Mouse (Mus musculus) embryonic stem cell, embryonic (primary cell): ENCODE results near the gene Pid1.
"Not testable (repeated sequence)": the region's sequence is repeated elsewhere in the genome, so short reads cannot be mapped to it uniquely, and the experiment has no call there.

Experiments used
- CTCF ChIA-PET, 4 experiments: fragments of 300-600 bp in 2 of 4; fragments of 350-600 bp in 2 of 4; sonication (Branson Sonifier 250); formaldehyde crosslinking; loops; one replicate each; lab custom pipeline; 2022; ENCODE audit warnings: inconsistent platforms in 2 of 4; lab: Charles Lee
- POLR2A ChIA-PET, 4 experiments: fragments of 300-600 bp in 2 of 4; fragments of 350-600 bp in 2 of 4; sonication (Branson Sonifier 250); formaldehyde crosslinking; loops; one replicate each; lab custom pipeline; 2022; ENCODE audit warnings: antibody characterized with exemption in 4 of 4, inconsistent platforms in 1 of 4; lab: Charles Lee

Gene Pid1

GRCm38 (mm10) chr1:84362709-84363617 is 1.0 kb downstream of the Pid1 start:
- CTCF ChIA-PET = no interaction called here
- POLR2A ChIA-PET = interaction anchor here in 1 of 4 experiments (0.9 kb wide), 1 partner anchor 17 kb away, joined by 3 read pairs; no protein-coding TSS in a partner anchor

DNA sequence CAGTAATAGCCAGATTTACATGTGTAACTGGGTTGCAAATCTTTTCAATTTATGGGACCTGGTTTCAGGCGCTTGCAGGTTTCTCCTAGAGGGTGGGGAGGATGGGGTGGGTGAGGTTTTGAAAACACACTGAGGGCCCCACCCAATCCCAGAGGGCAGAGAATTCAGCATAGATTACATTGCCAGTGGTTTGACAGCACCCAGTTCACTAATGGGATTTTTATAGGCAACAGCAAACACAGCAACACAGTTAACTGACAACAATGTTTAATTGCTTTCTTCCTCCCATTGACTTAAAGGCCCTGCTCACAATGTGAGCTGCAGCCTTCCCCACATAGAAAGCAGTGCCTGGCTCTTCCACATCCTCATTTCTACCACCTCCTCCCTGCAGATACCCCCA is 1.8 kb downstream of the Pid1 start:
- POLR2A ChIA-PET = no interaction called here
- CTCF ChIA-PET = no interaction called here

DNA sequence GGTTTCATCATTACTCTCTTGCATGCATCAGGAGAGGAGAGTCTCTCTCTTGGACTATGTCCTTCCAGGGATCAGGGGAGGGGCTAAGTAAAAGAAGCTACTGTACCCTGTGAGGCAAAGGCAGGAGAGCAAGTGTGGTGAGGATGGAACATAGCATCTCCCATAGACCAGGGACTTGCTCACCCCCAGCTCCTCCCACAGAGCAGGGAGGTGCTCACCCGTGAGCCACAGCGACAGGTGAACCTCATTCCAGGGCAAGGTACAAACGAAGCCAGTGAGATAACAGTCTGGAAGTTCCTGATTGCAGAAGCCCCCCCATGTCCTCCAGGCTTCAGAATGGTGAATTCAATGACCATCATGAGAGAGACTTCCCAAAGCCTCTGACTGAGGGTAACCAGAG is 2.6 kb downstream of the Pid1 start:
- ChIA-PET POLR2A (no interaction called here), CTCF (no interaction called here)

GRCm38 (mm10) chr1:84359611-84360500 is 4.1 kb downstream of the Pid1 start:
- ChIA-PET CTCF (no interaction called here), POLR2A (no interaction called here)

DNA sequence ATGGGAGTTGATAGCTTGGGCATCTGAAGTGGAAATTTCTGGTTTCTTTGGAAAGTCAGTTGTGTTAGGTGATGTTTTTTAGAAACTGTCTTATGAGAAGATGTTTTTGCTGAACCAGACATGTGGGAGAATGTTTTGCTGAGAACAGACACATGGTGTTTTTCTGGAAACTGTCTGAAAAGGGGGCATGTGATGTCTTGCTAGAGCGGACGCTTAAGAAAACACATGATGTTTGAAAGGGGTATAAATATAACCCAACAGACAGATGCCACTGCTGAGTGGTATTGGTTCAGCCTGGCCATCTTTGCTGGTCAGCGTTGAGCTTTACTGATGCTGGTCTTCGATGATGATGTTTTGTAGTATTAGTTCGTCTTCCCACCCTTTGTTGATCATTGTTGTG is 6.8 kb downstream of the Pid1 start:
- ChIA-PET POLR2A (no interaction called here), CTCF (no interaction called here)

- POLR2A ChIA-PET = no interaction called here
- CTCF ChIA-PET = no interaction called here
Observed at GRCm38 (mm10) chr1:84350262-84350661, 13.7 kb downstream of the Pid1 start.

- ChIA-PET POLR2A (no interaction called here), CTCF (interaction anchor here in 1 of 4 experiments (0.6 kb wide), 1 partner anchor 575 kb away, joined by 3 read pairs; no protein-coding TSS in a partner anchor)
Observed at GRCm38 (mm10) chr1:84347796-84348476, 16.0 kb downstream of the Pid1 start.

GRCm38 (mm10) chr1:84332797-84333196 is 31.2 kb downstream of the Pid1 start:
- CTCF ChIA-PET = interaction anchor here in 1 of 4 experiments (0.7 kb wide), 1 partner anchor 162 kb away, joined by 4 read pairs; no protein-coding TSS in a partner anchor

DNA sequence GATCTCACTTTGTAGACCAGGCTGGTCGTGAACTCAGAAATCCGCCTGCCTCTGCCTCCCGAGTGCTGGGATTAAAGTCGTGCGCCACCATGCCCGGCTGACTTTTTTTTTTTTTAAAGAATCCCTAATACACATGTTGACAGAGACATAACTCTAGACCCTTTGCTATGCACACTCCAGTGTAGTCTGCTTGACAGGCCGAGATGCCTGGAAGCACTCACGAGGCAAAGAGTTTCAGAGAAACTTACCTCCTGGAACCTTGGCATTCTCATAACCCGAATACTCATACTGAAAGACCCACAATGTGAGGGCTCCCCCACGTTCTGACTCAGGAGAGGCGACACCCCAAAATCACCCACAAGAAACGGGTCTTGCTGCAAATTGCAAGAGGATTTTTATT is 32.1 kb downstream of the Pid1 start:
- CTCF ChIA-PET = not testable (repeated sequence)
- POLR2A ChIA-PET = interaction anchor here in 1 of 4 experiments (1.2 to 1.9 kb wide), 3 partner anchors 75 to 540 kb away, joined by 3 to 5 read pairs (median 3); no protein-coding TSS in a partner anchor

More at GRCm38 (mm10) chr1:84332797-84333196, 31.2 kb downstream of the Pid1 start:
- POLR2A ChIA-PET = interaction anchor here in 2 of 4 experiments (0.7 to 1.4 kb wide), 11 partner anchors 49 to 557 kb away, joined by 3 to 4 read pairs (median 3); no protein-coding TSS in a partner anchor

DNA sequence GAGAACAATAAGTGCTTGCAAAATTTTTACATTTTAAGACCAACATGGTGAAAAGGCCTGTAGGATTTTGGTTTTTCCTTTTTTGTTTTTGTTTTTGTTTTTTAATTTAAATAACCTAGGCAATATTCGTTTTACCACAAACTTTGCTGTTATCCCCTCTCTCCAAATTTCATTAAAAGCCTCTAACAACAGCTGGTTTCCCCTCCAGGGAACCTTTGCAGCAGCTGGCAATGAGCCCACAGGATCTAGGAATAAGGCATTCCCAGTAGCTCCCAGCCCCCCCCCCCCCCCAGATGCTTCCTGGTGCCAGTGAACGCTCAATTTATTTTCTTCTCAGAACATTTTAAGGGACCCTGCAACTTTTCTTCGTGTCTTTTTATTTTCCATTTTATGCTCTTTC is 38.7 kb downstream of the Pid1 start:
- ChIA-PET CTCF (no interaction called here), POLR2A (interaction anchor here in 1 of 4 experiments (0.6 kb wide), 1 partner anchor 142 kb away, joined by 14 read pairs; no protein-coding TSS in a partner anchor)

GRCm38 (mm10) chr1:84321327-84321726 is 42.7 kb downstream of the Pid1 start:
- ChIA-PET CTCF (no interaction called here), POLR2A (no interaction called here)

DNA sequence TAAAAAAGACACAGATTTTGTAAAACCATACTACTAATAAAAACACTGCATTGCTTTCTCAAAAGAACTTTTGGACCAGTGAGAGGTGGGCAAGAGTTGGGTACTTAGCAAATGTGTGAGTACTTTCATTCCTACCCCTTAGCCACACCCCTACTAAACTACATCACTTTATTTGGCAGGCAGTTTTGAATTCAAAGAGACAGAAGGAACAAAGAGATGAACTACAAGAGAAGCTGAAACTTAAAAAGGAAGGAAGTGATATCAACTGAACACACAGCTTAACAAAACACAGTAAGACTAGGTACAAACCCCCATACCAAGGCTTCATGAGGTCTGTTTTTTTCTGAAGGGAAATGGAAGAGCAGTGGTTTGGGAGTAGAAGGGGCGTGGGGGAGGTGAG is 45.4 kb downstream of the Pid1 start:
- CTCF ChIA-PET = interaction anchor here in 1 of 4 experiments (0.5 kb wide), 1 partner anchor 35 kb away, joined by 3 read pairs; no protein-coding TSS in a partner anchor
- POLR2A ChIA-PET = no interaction called here

DNA sequence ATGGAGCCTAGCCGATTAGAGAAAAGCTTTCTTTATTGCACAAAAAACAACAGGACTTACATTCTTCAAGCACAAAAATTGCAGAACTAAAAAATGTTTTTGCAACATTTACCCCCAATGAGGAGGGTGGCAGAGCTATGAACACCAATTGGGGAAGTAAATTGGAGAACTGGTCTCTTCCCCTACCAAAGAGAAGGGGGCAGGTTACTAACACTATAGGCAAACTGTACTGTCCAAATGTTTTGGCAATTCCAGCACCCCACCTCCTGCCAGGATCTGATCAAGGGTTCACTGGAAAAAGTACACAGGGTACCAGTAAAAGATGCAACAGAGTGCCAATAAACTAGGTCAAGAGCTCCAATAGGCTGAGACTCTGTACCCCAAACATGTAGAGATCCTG is 46.2 kb downstream of the Pid1 start:
- ChIA-PET CTCF (no interaction called here), POLR2A (no interaction called here)

DNA sequence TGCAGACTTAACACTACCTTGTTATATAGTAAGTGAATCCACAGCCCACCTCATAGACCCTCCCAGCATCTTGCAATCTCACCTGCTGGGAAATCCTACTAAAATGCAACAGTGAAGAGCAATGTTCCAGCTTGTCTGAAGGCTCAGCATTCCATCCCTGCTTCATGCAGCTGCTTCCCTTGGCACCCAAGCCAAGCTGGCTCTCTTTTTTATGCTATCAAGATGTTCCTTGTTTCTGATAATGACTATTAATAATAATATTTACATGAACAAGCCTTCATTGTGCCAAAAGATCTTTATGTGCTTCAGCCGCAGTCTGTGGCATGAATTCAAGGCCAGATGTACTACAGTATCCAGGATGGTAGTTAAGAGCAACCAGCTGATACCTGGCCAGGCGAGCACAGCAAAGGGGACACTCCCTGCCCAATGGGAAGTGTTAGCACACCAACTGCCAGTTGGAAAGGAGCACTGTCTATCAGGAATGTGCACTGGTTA is 54.0 kb downstream of the Pid1 start:
- CTCF ChIA-PET = no interaction called here
- POLR2A ChIA-PET = no interaction called here

DNA sequence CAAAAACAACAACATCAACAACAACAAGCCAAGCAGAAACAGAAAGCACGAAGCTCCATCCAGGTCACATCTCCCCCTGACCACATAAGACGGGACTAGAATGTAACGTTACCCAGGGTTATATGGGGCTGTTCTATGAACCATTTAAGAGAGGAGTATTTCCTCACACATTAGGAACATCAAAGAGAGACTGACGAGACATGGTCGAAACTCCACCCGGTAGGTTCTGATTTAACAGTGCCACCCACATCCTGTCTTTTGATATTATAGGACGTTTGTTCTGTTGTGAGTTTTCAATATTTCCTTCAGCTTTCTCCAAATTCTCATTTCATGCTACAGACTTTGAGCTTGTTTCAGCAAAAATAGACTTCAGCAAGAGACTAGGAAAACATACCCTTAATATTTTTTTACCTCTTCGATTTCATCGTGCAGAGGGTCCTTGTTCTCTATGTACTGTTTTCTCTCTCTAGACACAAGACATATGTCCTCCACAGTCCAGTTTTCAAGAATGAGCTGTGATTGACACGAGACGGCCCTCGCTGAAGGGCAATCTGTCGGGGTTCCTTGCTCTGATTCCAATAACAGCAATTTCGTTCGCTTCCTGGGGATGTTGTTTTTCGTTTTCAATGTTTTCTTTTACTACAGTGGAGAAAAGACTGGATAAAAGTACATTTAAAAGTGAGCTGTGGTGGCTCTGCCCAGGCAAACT is 58.1 kb downstream of the Pid1 start:
- CTCF ChIA-PET = no interaction called here
- POLR2A ChIA-PET = no interaction called here

- CTCF ChIA-PET = interaction anchor here in 1 of 4 experiments (0.8 kb wide), 1 partner anchor 126 kb away, joined by 3 read pairs; no protein-coding TSS in a partner anchor
- POLR2A ChIA-PET = no interaction called here
Observed at GRCm38 (mm10) chr1:84302788-84303187, 61.2 kb downstream of the Pid1 start.

GRCm38 (mm10) chr1:84299719-84300118 is 64.3 kb downstream of the Pid1 start:
- POLR2A ChIA-PET = no interaction called here
- CTCF ChIA-PET = no interaction called here

GRCm38 (mm10) chr1:84286682-84287111 is 77.3 kb downstream of the Pid1 start:
- CTCF ChIA-PET = interaction anchor here in 1 of 4 experiments (1.5 kb wide), 1 partner anchor 184 kb away, joined by 5 read pairs; no protein-coding TSS in a partner anchor
- POLR2A ChIA-PET = interaction anchor here in 1 of 4 experiments (0.7 kb wide), 1 partner anchor 154 kb away, joined by 5 read pairs; no protein-coding TSS in a partner anchor
